Mouse (Mus musculus): Measurements from ENCODE around the gene Angptl2.

DNA sequence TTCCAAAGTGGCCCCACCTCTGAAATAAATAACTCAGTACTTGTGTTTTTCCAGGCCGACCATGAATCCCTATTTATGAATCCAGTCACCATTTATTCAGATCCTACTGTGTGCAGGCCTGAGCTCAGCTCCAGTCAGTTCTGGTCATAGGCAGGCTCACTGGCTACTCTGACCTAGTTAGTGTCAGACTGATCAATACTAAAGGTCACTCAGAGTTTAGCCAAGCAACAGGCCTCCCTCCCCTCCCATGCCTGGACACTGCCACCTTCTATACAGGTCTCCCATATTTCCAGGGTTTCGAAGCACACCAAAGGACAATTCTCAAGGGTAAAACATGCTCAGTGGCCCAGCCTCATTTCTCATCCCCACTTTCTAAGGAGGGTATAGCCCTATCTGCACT is 54.7 kb downstream of the Angptl2 start:
- TF ChIP-seq CTCF (IDR thresholded peaks at IDR 0.05; ENCODE audit: borderline replicate concordance, insufficient read depth, low read depth, low read length): no peak
- TF ChIP-seq POLR2A (IDR thresholded peaks at IDR 0.05; ENCODE audit: borderline replicate concordance, insufficient read depth, low read length): no peak

Data from cerebellum, adult 2 months (tissue).